Mouse (Mus musculus): ENCODE data around the gene Wdr63.
A peak's percentile ranks its signal among the peaks of the same experiment; 100 is the strongest.

The Wdr63 gene

DNA sequence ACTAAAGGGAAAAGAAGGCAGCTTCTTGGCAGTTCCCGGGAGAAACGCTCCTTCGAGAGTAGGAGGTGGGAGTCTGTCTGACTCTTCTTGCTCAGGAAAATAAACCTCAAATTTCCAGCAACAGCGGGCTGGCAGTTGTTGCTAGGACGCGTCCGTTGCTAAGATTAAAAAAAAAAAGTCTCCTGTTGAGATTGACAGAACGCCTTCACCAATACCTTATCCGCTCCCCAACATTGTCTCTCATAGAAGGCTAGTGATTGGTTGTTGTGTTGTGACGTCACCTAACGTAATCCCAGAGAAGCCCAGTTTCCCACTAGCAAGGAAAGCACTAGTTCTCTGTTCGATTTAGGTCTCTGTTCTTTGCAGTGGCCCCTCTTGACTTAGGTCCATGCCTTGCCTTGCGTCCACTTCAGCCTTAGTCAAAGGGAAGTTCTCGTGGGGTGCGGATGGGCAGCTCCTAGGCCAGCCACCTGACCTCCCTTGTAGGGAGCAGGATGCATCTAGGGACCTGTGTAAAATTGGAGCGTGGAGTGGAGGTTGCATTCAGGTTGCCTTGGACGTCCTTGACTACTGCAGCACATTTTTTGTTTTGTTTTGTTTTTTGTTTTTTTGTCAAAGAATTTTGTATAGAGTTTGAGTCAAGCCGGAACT is at the start of gene Wdr63:
TSS of gene Wdr63 (minus strand) at position 210 of the 651 bp plus-strand sequence.
- DNase-seq = peak; percentile 62 to 73

DNA sequence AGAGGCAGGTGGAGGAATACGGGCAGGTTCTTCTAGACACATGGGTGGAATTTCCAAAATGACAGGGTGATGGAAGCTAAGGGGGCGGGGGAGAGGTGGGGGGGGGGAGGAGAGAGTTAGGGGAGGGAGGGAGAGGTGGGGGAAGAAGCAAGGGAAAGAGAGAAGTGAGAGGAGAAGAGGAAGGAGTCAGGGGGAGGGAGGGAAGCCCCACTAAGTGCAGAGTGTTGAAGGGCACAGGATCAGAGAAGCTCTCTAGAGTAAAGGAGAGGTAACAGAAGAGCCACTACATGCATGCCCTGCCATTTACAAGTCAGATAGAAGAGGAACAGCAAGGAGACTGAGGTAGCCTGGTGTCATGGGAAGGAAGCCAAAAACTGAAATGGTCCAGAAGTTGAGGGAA is 48.9 kb upstream of the Wdr63 start:
- no peak for DNase-seq

GRCm38 (mm10) chr3:146155628-146156576 is 48.0 kb upstream of the Wdr63 start:
- no peak for DNase-seq

DNA sequence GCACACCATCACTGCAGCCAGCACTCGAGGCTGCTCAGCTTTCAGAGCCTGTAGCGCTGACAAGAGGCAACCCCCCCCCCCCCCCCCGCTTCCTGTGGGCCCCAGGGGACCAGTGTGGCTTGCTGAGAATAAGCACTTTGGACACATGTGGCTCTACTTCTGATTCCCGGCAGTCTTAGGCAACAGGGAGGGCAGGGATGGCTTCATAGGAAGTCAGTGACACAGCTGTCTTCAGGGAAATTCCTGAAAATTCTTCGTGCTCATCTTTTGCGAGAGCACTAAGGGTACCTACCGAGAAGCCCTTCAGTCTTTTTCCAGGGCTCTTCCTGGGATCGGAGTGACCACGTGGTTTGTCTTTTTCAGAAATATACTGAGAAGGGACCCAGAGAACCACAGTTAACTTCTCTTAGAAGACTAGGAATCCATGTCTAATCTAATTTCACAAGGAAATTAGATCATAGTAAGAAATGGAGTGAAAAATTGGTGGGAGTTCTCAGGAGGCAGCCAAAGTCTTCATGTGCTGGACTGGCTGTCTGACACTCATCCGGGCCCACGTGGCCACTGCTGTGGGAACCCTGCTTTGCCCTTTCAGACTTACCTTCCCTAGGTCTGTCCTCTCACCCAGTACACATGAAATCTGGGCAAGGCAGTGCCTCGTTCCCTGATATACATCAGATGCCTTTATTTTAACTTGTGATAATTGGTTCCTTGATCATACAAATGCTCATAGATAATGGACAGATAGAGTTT is 46.1 kb upstream of the Wdr63 start:
- DNase-seq = no peak

DNA sequence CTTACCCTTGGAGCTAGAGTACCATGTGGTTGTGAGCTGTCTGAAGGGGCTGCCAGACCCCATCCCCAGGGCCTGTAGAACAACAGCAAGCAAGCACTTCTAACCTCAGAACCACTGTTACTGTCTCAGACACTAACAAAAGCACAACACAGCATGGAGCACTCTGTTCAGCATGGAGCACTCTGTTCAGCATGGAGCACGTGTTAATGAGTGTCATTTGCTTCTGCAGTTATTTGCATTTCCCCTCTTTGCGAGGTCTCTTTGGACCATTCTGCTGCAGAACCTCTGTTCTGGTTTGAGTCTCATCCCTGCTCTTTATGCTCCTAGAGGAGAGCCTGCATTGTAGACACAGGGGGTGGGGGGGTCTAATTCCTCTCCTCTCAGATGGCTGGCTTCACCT is 45.0 kb upstream of the Wdr63 start:
- DNase-seq = no peak

DNA sequence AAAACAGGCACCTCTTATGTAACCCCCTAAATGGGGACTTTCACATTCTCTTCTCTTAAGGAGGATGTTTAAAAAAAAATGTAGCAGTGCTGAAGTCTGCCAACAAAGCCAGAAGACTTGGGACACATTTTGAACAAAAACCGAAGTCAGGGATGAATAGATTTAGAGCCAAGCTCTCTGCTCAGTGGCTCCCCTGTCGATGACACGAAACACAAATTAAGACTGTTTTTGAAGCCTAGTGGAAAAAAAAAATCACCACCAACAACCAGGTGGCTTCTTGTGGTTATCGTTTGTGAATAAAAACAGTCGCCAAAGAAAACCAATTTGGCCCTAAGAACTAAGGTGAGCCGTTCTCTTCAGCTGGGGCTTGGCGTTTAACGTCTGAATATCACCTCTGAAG is 44.4 kb upstream of the Wdr63 start:
- no peak for DNase-seq

- DNase-seq = no peak
Observed at GRCm38 (mm10) chr3:146151755-146152154, 43.8 kb upstream of the Wdr63 start.

DNA sequence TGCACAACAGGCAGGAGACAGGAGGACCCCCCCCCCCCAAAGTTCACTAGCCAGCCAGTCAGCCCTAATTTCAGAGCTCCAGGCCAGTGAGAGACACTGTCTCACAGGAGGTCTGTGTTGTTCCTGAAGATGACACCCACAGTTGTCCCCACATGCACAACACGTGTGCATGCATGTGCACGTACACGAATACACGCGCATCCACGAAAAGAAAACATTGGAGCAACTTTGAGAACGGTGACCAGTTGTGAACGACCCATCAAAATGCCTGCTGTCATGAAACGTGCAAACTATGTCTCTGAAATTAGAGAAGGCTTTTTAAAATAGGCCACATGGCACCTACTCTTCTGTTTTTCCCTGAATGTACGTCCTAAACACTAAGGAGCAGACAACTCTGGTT is 43.4 kb upstream of the Wdr63 start:
- DNase-seq = no peak

- DNase-seq = peak; percentile 51 to 64
Observed at GRCm38 (mm10) chr3:146150560-146150959, 42.6 kb upstream of the Wdr63 start.

DNA sequence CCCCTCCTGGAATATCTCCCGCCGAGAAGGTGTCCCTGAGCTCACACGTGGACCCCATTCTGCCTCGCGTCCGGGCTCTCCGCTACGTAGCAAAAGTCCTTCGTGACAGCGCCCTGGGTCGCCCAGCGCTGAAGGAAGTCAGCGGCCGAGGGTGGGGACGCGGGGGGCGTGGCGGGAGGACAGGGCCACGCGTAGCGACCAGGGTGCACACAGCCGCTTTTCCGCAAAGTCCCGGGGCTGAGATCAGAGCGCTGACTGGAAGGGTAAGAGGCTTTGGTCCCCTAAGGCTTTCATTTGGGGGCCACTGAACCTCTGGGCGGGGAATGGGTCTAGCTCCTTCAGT is 42.1 kb upstream of the Wdr63 start:
- peak; percentile 21 to 70 for DNase-seq

- DNase-seq = peak in 1 of 2 experiments; percentile 46
Observed at GRCm38 (mm10) chr3:146149156-146150057, 41.5 kb upstream of the Wdr63 start, which contains the start of gene Mcoln2. Mcoln2 (plus strand) TSS chr3:146149833.

- DNase-seq = no peak
Observed at GRCm38 (mm10) chr3:146146131-146146530, 38.2 kb upstream of the Wdr63 start.

GRCm38 (mm10) chr3:146145501-146145900 is 37.6 kb upstream of the Wdr63 start:
- no peak for DNase-seq

- DNase-seq = no peak
Observed at GRCm38 (mm10) chr3:146142523-146142922, 34.6 kb upstream of the Wdr63 start.

GRCm38 (mm10) chr3:146140276-146140675 is 32.3 kb upstream of the Wdr63 start:
- DNase-seq = no peak

GRCm38 (mm10) chr3:146136422-146136821 is 28.5 kb upstream of the Wdr63 start:
- peak; percentile 17 to 59 for DNase-seq

- DNase-seq = no peak
Observed at GRCm38 (mm10) chr3:146135417-146135816, 27.5 kb upstream of the Wdr63 start.

GRCm38 (mm10) chr3:146134834-146135233 is 26.9 kb upstream of the Wdr63 start:
- no peak for DNase-seq

- DNase-seq = no peak
Observed at GRCm38 (mm10) chr3:146127205-146127604, 19.3 kb upstream of the Wdr63 start.

DNA sequence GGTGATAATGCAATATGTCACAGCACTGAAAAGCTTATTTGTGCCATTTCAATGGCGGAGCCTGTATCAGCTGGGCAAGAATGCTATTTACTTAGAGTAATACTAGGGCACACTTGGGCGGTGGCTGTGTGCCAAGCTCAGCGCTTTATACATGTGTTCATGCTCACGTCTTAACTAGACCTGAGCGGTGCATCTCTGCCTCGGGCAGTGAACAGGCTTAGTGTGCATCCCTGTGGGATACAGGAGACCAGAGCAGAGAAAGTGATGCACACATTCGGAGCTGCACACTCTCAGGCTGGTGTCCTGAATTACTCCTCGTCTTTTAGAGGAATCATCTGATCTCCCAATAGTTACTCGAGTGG is 15.5 kb upstream of the Wdr63 start:
- DNase-seq = no peak

DNA sequence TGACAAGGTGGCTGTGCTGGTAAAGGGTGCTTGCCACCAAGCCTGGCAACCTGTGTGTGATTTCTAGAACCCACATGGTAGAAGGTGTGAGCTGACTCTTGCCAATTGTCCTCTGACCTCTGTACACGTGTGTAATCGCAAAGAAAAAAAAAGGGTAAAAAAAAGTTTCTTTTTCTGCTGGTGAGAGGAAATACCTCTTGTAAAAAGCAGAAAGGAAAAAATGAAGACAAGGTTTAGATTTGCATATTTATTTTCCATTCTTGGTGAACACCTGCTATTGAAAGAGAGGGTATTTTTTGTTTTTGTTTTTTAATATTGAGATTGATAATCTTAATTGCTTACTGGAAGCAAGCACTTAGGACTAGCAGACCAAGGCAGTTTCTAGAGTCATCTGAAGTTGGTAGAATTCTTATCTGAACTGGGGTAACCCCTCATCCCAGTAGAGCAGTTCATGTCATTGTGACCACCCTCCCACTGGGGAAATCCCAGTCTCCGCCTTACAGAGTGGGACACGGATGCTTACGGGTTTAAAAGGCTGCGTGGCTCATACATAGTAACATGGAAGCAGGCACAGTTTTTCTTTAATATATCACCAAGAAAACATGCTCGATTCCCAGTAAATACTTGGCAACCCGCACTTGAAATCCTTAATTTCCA is 15.0 kb upstream of the Wdr63 start:
- no peak for DNase-seq

DNA sequence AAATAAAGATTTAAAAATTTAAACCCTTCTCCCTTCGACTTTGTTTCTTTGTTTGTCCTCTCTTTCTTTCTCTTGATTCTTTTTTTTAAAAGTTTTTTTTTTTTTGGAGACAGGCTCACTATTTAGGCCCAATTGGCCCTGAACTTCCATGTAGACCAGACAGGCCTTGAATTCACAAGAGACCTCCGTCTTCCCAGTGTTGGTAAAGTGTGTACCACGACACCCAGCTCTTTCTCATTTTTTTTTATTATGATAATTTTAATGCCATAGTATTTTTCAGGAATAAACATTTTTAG is 14.1 kb upstream of the Wdr63 start:
- DNase-seq = no peak
